Mouse (Mus musculus) ES-E14 (cell line): ENCODE results near the gene Zcchc3. TPM values are rescaled to one million over a fixed set of nuclear protein-coding genes. Genes with fewer than 3 reads are reported as not detected.

Experiments used
- DNase-seq: peaks from one replicate; pipeline ENCODE4 v3.0.0-alpha.2; 2013; ENCODE audit warnings: low read depth, low spot score
- H3K27ac ChIP-seq: 2 replicates; pipeline ENCODE4 v1.5.1; 2012; ENCODE audit warnings: low read depth, mild to moderate bottlenecking, low read length, moderate library complexity, mixed read lengths; ENCODE audit not compliant: poor library complexity, insufficient read depth, severe bottlenecking
- H3K36me3 ChIP-seq: 2 replicates; pipeline ENCODE4 v1.6.1; 2012; ENCODE audit warnings: mild to moderate bottlenecking, low read length, moderate library complexity, mixed read lengths; ENCODE audit not compliant: control insufficient read depth, poor library complexity, insufficient read depth, severe bottlenecking
- H3K4me1 ChIP-seq, 2 experiments: fragments of 150-350 bp in 1 of 2; sonication (generic) in 1 of 2; 2 replicates each; pipeline ENCODE4 v1.6.1; 2012; ENCODE audit warnings: low read length in 2 of 2, mild to moderate bottlenecking in 1 of 2, mixed read lengths in 1 of 2; ENCODE audit not compliant: control insufficient read depth in 2 of 2, insufficient read depth in 2 of 2, poor library complexity in 1 of 2
- H3K4me3 ChIP-seq, 2 experiments: fragments of 150-350 bp in 1 of 2; sonication (generic) in 1 of 2; 2 replicates each; pipeline ENCODE4 v1.5.1; 2012; ENCODE audit warnings: low read length in 2 of 2, low read depth in 1 of 2, mild to moderate bottlenecking in 1 of 2, mixed read lengths in 1 of 2; ENCODE audit not compliant: insufficient read depth in 1 of 2, poor library complexity in 1 of 2, severe bottlenecking in 1 of 2
- H3K9ac ChIP-seq: 2 replicates; pipeline ENCODE4 v1.6.1; 2012; ENCODE audit warnings: low read depth, mild to moderate bottlenecking, low read length, mixed read lengths; ENCODE audit not compliant: poor library complexity, insufficient read depth, severe bottlenecking
- H3K9me3 ChIP-seq: fragments of 150-350 bp; sonication (generic); 2 replicates; pipeline ENCODE4 v1.6.1; 2012; ENCODE audit warnings: low read depth, mild to moderate bottlenecking, low read length; ENCODE audit not compliant: control insufficient read depth, insufficient read depth
- CHD2 ChIP-seq: IDR thresholded peaks from 2 replicates; pipeline ENCODE4 v1.6.1; 2014; ENCODE audit warnings: mild to moderate bottlenecking, low read depth, low read length, inconsistent platforms
- HCFC1 ChIP-seq: IDR thresholded peaks from 2 replicates; pipeline ENCODE4 v1.6.1; 2012; ENCODE audit warnings: low read length, inconsistent platforms, borderline replicate concordance; ENCODE audit not compliant: insufficient read depth
- MAFK ChIP-seq: IDR thresholded peaks from 2 replicates; pipeline ENCODE4 v1.6.1; 2014; ENCODE audit warnings: mild to moderate bottlenecking, low read depth, low read length, inconsistent platforms; ENCODE audit not compliant: insufficient read depth
- ZC3H11A ChIP-seq: IDR thresholded peaks from 2 replicates; pipeline ENCODE4 v1.6.1; 2012; ENCODE audit warnings: low read depth, mild to moderate bottlenecking, inconsistent platforms, low read length, borderline replicate concordance
- ZNF384 ChIP-seq: IDR thresholded peaks from 2 replicates; pipeline ENCODE4 v1.6.1; 2012; ENCODE audit warnings: low read depth, low read length, inconsistent platforms
- in situ Hi-C, 2 experiments: fragments of 600-800 bp; cut with MboI; formaldehyde crosslinking; loops; one replicate each; pipeline ENCODE4 v1.15.1; 2025; ENCODE audit warnings: low sequenced_read_pairs in 2 of 2, inconsistent platforms in 1 of 2; ENCODE audit not compliant: unreplicated experiment in 2 of 2
- total RNA-seq: library from RNA; depleted of rRNA; stranded (reverse); fragments of 300-350 nt; gene quantifications from 2 replicates; pipeline ENCODE4 v1.2.3, GENCODE M21; 2012

Gene Zcchc3
- total RNA-seq, 1 experiment: 21.4 TPM

DNA sequence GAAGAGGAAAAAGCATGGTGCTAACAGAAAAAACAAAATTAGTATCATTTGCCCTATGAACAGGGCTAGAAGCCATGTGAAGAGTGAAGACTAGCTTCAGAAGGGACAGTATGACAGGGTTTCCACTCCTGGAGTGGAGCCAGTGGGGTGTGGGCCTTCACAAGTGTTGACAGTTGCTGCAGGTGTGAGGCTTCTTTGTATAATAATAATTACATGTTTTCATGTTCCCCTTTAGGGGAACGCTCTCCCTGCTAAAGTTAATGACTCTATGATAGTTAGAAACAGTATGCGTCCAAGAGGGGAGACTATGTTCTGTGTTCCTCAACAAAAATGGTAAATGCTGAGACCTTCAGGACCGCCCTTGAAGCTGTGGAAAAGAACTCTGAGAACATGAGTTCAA lies 959 bp upstream of the Zcchc3 start:
- H3K9me3 ChIP-seq: no peaks in the 10 kb centered on the region
- TF ChIP-seq MAFK (no peak), CHD2 (no peak), ZC3H11A (no peak), HCFC1 (no peak), ZNF384 (no peak)
- peaks cover 1 to 4% of the 10 kb centered on the region in 2 experiments; a peak in 1 of 4 replicates for H3K4me1 ChIP-seq
- H3K27ac ChIP-seq: no peak overlapping the region
- H3K4me3 ChIP-seq: no peak overlapping the region
- peaks cover 3% of the 10 kb centered on the region; the same call in 1 of the 2 replicates for H3K36me3 ChIP-seq
- H3K9ac ChIP-seq: no peak overlapping the region
- in situ Hi-C loops: no loop called here
- no peak for DNase-seq

DNA sequence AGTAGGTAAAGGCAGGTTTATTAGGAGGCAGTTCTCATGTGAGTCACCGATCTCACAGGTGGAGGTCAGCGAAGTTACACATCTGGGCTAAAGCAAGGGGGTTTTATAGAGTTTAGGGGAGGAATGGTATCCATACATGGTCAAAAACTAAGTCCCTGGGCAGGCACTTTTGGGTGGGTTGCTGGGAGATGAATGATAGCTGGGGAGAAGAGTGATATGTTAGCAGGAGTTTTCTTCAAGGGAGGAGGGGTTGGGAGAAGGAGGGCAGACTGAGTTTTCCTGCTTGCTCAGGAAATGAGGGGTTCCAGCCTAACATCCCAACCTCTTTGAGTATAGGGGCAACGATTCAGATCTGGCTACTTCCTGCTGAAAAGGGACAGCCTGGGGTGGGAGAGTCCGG lies 460 bp upstream of the Zcchc3 start, which contains the start of gene 6820408C15Rik:
Gene 6820408C15Rik (plus strand): TSS at position 301 of the 400 bp plus-strand sequence.
- DNase-seq: no peak
- H3K27ac ChIP-seq: peak within 1 kb of the TSS; percentile 75
- no peaks in the 10 kb centered on the region for H3K9me3 ChIP-seq
- peak within 1 kb of the TSS; percentile 96 for H3K9ac ChIP-seq
- H3K4me3 ChIP-seq: peak within 1 kb of the TSS; percentile 69 to 81
- in situ Hi-C loops: no loop called here
- TF ChIP-seq ZC3H11A: no peak
- no peak for TF ChIP-seq CHD2
- no peak for TF ChIP-seq HCFC1
- no peak for TF ChIP-seq MAFK
- no peak for TF ChIP-seq ZNF384
- peaks cover 4 to 6% of the 10 kb centered on the region in 2 experiments; a peak in 1 of 4 replicates for H3K4me1 ChIP-seq
- H3K36me3 ChIP-seq: peaks cover 3% of the 10 kb centered on the region; the same call in 1 of the 2 replicates

DNA sequence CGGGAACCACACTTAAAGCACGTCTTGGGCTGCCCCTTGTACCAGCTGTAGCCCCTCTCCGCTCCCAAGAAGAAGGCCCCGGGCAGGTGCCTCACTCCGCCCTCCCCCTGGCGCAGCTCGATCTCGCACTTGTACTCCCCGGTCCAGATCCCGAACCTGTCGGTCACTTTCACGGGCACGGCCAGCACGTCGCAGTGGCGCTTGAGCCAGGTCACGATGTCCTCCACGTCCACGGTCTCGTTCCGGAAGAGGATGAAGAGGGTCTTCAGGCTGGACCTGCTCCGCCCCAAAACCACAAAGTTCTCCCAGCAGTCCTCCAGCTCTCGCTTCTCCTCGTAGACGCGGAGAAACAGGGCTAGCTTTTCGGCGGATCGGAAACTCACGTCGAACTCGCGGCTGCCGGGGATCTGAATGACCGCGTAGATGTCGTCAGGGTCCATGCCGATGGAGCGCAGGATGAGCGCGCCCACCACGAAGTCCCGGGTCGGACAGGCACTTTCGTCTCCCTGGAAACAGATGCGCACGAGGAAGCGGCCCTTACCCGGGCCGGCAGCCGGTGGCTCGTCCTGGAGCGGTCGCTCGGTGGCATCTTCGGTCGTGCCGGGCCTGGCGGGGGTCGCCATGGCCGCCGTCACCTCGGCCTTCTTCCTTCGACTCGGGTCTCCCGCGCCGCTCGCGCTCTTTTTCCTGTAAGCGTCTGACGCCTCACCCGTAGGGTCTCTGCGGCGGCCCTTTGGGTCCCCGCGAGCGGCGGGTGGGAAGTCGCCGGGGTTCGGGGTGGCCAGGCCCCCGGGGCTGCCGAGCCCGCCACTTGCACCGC lies 852 bp downstream of the Zcchc3 start:
- peak overlapping the region; percentile 96 for H3K9ac ChIP-seq
- H3K27ac ChIP-seq: peak overlapping the region; percentile 75
- DNase-seq: no peak
- in situ Hi-C loops: no loop called here
- TF ChIP-seq CHD2: no peak
- no peak for TF ChIP-seq HCFC1
- no peak for TF ChIP-seq ZNF384
- no peak for TF ChIP-seq ZC3H11A
- no peak for TF ChIP-seq MAFK
- H3K4me3 ChIP-seq: peak overlapping the region; percentile 69 to 81
- peaks cover 6 to 16% of the 10 kb centered on the region in 2 experiments; a peak in 2 of 4 replicates for H3K4me1 ChIP-seq
- no peaks in the 10 kb centered on the region for H3K9me3 ChIP-seq
- peaks cover 3% of the 10 kb centered on the region; the same call in 1 of the 2 replicates for H3K36me3 ChIP-seq

DNA sequence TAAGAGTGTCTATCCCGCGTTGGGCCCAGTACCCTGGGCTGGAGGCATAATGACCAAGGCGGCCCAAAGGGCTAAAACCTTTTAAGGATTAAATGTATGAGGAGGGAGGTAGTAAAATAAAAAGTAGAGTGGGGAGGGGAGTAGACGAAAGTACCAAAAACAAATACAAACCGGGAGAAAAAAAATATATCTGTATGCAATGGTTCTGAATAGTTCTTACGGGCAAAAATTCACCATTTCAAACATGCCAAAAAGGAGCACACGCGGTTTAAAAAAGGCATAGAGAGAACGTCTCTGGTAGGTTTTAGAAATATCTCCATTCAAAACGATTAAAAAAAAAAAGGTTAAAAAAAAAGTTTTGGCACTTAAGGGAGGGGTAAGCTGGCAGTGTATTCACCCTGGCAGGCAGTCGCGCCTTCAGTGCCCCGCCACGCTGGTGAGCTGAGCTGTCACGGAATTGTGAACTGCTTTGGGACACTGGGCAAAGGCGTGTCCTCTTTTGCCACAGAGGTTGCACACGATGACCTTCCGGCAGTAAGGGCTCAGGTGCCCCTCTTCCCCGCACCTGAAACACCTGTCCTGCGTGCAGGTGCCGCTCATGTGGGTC lies 1.6 kb downstream of the Zcchc3 start:
- peak overlapping the region; percentile 69 to 81 for H3K4me3 ChIP-seq
- no peak for DNase-seq
- peaks cover 6 to 16% of the 10 kb centered on the region in 2 experiments; a peak in 2 of 4 replicates for H3K4me1 ChIP-seq
- in situ Hi-C loops: no loop called here
- 0 out of 2 replicates have a peak overlapping the region, but pooled peaks have one; percentile 75 for H3K27ac ChIP-seq
- H3K9me3 ChIP-seq: no peaks in the 10 kb centered on the region
- H3K9ac ChIP-seq: peak overlapping the region; percentile 96
- no peak for TF ChIP-seq HCFC1
- TF ChIP-seq ZC3H11A: no peak
- TF ChIP-seq CHD2: no peak
- no peak for TF ChIP-seq ZNF384
- no peak for TF ChIP-seq MAFK
- H3K36me3 ChIP-seq: peaks cover 3% of the 10 kb centered on the region; the same call in 1 of the 2 replicates
